Mouse (Mus musculus) heart, embryonic 11.5 days (tissue): ENCODE measurements around the gene Sntb2. TPM values are rescaled to one million over a fixed set of nuclear protein-coding genes. Genes with fewer than 3 reads are reported as not detected.
A peak's percentile ranks its signal among the peaks of the same experiment; 100 is the strongest.
"Not testable (repeated sequence)": the region's sequence is repeated elsewhere in the genome, so short reads cannot be mapped to it uniquely, and the experiment has no call there.

ENCODE experiments used
- ATAC-seq: fragments of 200-750 bp; cut with Nextera tagmentation; replicated peaks from 2 replicates; pipeline ENCODE4 v1.8.0; 2017; ENCODE audit warnings: moderate library complexity; ENCODE audit not compliant: insufficient number of reproducible peaks, low FRiP score, low TSS enrichment
- H3K27ac ChIP-seq: fragments of 300-500 bp; sonication (generic); 2 replicates; pipeline ENCODE4 v1.5.1; 2014; ENCODE audit warnings: mild to moderate bottlenecking, low read depth, low read length
- H3K27me3 ChIP-seq: fragments of 300-500 bp; sonication (generic); 2 replicates; pipeline ENCODE4 v1.6.1; 2014; ENCODE audit warnings: mild to moderate bottlenecking, low read length, mixed read lengths; ENCODE audit not compliant: control insufficient read depth, insufficient read depth
- H3K36me3 ChIP-seq: fragments of 300-500 bp; sonication (generic); 2 replicates; pipeline ENCODE4 v1.6.1; 2014; ENCODE audit warnings: mild to moderate bottlenecking, low read length, moderate library complexity, mixed read lengths; ENCODE audit not compliant: control insufficient read depth, insufficient read depth
- H3K4me1 ChIP-seq: fragments of 300-500 bp; sonication (generic); 2 replicates; pipeline ENCODE4 v1.6.1; 2014; ENCODE audit warnings: low read length; ENCODE audit not compliant: control insufficient read depth, insufficient read depth
- H3K4me2 ChIP-seq: fragments of 300-500 bp; sonication (generic); 2 replicates; pipeline ENCODE4 v1.6.1; 2014; ENCODE audit warnings: mild to moderate bottlenecking, moderate library complexity
- H3K4me3 ChIP-seq: fragments of 300-500 bp; sonication (generic); 2 replicates; pipeline ENCODE4 v1.5.1; 2014; ENCODE audit warnings: low read depth, low read length
- H3K9ac ChIP-seq: fragments of 300-500 bp; sonication (generic); 2 replicates; pipeline ENCODE4 v1.6.1; 2014; ENCODE audit warnings: mild to moderate bottlenecking, low read depth, low read length, moderate library complexity
- H3K9me3 ChIP-seq: fragments of 300-500 bp; sonication (generic); replicated peaks from 2 replicates; pipeline ENCODE4 v1.6.1; 2016; ENCODE audit warnings: low read length; ENCODE audit not compliant: control insufficient read depth
- WGBS: fragments of 180-500 bp; shearing (Covaris S2); extraction: QIAGEN DNeasy Blood & Tissue Kit; methylation state at CpG from one replicate; pipeline ENCODE4 v1.1.7; 2014; ENCODE audit not compliant: insufficient replicate concordance; 5-methylcytosine and 5-hydroxymethylcytosine counted together
- polyA plus RNA-seq: library from polyadenylated mRNA; unstranded; fragments of >200 nt; fragmentation: Nextera tagmentation; extraction: Ambion mirVana; gene quantifications from 2 replicates; pipeline ENCODE4 v1.2.1, GENCODE M21; 2014

Gene Sntb2
- polyA plus RNA-seq, 1 experiment from 2014 or later: 8.0 TPM

DNA sequence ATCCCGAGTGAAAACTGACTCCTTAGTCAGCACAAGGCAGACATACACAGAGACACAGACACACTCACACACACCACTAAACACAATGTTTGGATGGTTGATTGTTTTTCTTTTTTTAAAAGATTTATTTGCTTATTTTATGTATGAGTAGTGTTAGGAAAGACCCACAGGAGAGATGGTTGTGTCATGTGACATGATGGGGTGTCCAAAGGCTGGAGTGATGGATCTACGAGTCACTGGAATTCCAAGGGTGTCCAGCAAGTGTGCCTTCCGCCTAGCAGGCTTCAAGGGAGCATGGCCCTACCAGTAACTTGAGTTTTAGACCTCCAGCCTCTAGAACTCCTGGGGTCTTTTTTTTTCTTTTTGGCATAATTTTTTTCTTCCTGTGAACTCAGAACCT lies 93.8 kb downstream of the Sntb2 start:
- Histone ChIP-seq H3K4me1 (peaks cover 15% of the 10 kb centered on the region), H3K36me3 (no peaks in the 10 kb centered on the region)
- whole genome bisulfite sequencing: 81% methylated on average over 3 of the region's 3 CpGs

DNA sequence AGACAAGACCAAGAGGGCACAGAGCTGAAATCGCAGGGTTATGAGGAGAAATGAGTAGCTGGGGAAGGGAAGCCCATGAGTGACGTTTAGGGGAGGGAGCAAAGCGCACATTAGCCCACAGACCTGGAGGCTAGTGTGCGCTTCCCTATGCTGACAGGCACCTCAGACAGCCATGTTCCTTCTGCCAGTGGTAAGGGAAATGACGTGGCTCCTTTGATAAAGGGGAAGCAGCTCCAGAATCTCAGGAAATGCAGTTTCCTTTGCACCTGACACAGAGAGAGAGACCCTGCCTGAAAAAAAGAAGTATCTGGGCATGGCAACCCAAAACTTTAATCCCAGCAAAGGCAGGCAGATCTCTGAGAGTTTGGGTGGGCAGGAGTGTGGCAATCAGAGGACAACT lies 94.5 kb downstream of the Sntb2 start:
- Histone ChIP-seq H3K9me3 (no peaks in the 10 kb centered on the region), H3K27me3 (no peaks in the 10 kb centered on the region), H3K27ac (no peak overlapping the region), H3K4me2 (no peak overlapping the region), H3K36me3 (no peaks in the 10 kb centered on the region), H3K9ac (no peak overlapping the region), H3K4me3 (no peak overlapping the region), H3K4me1 (peaks cover 15% of the 10 kb centered on the region)
- 62% methylated on average over 5 of the region's 5 CpGs for WGBS
- ATAC-seq: no peak

More for the DNA sequence above, 93.8 kb downstream of the Sntb2 start:
- H3K27ac ChIP-seq: no peak overlapping the region
- no peak overlapping the region for H3K9ac ChIP-seq
- H3K9me3 ChIP-seq: no peaks in the 10 kb centered on the region
- no peaks in the 10 kb centered on the region for H3K27me3 ChIP-seq
- no peak overlapping the region for H3K4me2 ChIP-seq
- ATAC-seq: no peak
- H3K4me3 ChIP-seq: no peak overlapping the region

DNA sequence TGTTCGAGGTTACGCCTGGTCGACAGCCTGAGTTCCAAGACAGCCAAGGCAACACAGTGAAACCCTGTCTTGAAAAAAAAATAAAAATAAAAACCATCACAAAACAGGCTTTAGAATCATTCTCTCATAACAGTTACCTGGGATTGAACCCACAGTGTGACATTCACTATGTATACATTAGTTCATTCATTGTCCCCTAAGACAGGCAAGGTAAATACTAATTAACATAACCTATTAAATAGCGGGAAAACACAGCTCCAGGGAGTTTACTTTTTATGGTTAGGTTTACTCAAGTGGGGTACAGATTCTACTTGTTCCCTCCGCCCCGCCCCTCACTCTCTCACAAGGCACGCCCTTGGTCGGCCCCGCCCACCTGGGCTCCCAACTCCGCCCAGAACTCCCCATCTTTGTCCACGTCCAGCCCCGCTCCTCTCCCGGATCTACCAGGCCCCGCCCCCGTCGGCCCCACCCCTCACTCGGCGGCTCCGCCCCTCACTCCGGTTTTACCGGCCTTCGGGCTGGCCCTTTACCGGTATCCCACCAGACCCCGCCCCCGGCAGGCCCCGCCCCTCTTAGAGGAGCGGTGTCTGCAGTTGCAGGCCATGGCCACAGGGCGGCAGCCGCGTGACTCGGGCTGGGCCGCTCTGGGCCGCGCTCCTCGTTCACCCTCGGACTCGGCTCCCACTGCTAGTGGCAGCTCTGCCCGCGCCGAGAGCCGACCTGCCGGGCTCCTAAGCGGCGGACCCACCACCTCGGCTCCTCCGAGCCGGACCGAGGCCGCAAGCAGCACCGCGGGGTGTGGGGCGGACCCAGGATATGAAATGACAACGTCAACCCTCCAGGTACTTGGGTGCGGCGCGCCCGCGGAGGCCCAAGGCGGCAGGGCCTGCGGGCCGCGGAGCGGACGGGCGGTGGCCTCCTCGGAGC lies 95.4 kb downstream of the Sntb2 start, which contains the start of gene Vps4a:
TSS of gene Vps4a (plus strand) at position 573 of the 927 bp plus-strand sequence.
- peak; percentile 90 for ATAC-seq
- Histone ChIP-seq H3K9me3 (no peaks in the 10 kb centered on the region), H3K4me1 (peaks cover 15% of the 10 kb centered on the region), H3K36me3 (no peaks in the 10 kb centered on the region), H3K4me3 (peak within 1 kb of the TSS; percentile 98), H3K27me3 (no peaks in the 10 kb centered on the region), H3K27ac (peak within 1 kb of the TSS; percentile 80), H3K4me2 (peak within 1 kb of the TSS; percentile 85), H3K9ac (peak within 1 kb of the TSS; percentile 98)
- whole genome bisulfite sequencing: 5% methylated on average over 60 of the region's 66 CpGs

DNA sequence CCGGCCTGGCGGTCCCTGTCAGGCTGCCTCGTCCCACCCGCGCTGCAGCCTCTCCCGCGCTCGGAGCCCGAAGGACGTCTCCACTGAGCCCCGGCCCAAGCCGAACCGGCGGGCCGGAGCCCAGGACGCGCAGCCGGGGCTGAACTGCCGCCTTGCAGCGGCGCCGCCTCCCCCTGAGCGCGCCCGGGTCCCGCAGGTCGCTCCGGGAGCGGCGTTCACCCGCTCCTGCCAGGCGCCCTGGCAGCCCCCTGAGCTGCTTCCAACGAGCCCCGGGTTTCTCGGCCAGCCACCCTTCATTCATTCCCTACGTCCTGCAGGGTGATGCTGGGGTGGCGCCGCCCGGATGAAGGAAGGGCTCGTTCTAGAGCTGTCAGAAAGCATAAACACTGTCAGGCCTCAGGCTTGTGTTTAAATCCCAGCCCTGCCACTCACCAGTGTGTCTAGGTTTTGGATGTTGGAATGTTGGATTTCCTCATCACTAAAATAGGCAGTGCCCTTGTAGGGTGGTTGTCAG lies 96.1 kb downstream of the Sntb2 start:
- Histone ChIP-seq H3K36me3 (peaks cover 2% of the 10 kb centered on the region; the same call in 1 of the 2 replicates), H3K27ac (peak overlapping the region; percentile 80), H3K4me2 (peak overlapping the region; percentile 85), H3K9ac (peak overlapping the region; percentile 98), H3K4me3 (peak overlapping the region; percentile 98), H3K4me1 (peaks cover 15% of the 10 kb centered on the region), H3K27me3 (no peaks in the 10 kb centered on the region), H3K9me3 (no peaks in the 10 kb centered on the region)
- WGBS: under 1% methylated on average over 40 of the region's 40 CpGs
- peak; percentile 58; the same call in 1 of the 2 replicates for ATAC-seq

DNA sequence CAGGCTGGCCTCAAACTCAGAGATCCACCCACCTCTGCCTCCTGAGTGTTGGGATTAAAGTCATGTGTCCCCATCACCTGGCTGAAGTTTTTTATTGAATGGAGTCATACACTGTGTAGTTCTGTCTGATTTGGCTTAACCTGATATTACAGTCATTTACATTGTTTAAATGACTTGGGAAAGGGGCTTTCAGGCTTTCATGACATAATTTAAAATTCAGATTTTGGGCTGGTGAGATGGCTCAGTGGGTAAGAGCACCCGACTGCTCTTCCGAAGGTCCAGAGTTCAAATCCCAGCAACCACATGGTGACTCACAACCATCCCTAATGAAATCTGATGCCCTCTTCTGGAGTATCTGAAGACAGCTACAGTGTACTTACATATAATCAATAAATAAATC lies 98.1 kb downstream of the Sntb2 start:
- 92% methylated on average over 2 of the region's 2 CpGs for WGBS
- not testable (repeated sequence) for H3K4me2 ChIP-seq, ATAC-seq, H3K9ac ChIP-seq, H3K9me3 ChIP-seq, H3K27ac ChIP-seq, H3K4me3 ChIP-seq, H3K27me3 ChIP-seq, H3K36me3 ChIP-seq
- peaks cover 15% of the 10 kb centered on the region for H3K4me1 ChIP-seq

DNA sequence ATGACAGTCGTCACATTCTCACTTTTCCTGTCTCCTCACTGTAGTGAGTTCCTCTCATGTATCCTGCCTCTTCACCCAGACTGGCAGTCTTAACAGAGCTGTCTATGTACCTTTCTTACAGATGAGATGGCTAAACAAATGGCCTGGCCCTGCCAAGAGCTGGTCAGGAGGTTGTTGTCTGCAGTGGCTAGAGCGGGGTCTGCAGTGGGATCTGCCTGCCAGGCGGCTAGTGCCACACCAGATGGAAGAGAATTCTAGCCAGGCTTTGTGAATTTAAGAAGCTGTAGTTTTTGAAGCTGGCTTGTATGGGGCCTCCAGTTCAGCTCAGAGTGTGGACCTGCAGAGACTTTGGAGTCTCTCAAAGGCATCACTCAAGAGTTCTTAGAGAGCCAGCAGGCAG lies 100.1 kb downstream of the Sntb2 start:
- Histone ChIP-seq H3K4me1 (peaks cover 15% of the 10 kb centered on the region), H3K27ac (no peak overlapping the region), H3K27me3 (no peaks in the 10 kb centered on the region), H3K4me2 (no peak overlapping the region), H3K9me3 (no peaks in the 10 kb centered on the region), H3K36me3 (peaks cover 4% of the 10 kb centered on the region), H3K9ac (no peak overlapping the region), H3K4me3 (no peak overlapping the region)
- 89% methylated on average over 3 of the region's 3 CpGs for WGBS
- ATAC-seq: no peak

DNA sequence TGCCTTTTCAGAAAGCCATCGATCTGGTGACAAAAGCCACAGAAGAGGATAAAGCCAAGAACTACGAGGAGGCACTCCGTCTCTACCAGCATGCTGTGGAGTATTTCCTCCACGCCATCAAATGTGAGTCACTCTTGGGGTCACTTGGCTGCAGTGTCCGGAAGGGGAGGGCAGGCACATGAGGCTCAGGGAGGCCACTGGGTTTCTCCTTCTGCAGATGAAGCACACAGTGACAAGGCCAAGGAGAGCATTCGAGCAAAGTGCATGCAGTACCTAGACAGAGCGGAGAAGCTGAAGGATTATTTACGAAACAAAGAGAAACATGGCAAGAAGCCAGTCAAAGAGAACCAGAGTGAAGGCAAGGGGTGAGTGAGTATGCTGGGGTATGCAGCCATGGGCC lies 101.1 kb downstream of the Sntb2 start:
- H3K9me3 ChIP-seq: no peaks in the 10 kb centered on the region
- peaks cover 6% of the 10 kb centered on the region for H3K36me3 ChIP-seq
- no peak overlapping the region for H3K27ac ChIP-seq
- H3K9ac ChIP-seq: no peak overlapping the region
- WGBS: 85% methylated on average over 8 of the region's 8 CpGs
- H3K4me1 ChIP-seq: peaks cover 15% of the 10 kb centered on the region
- no peaks in the 10 kb centered on the region for H3K27me3 ChIP-seq
- no peak for ATAC-seq
- H3K4me2 ChIP-seq: no peak overlapping the region
- H3K4me3 ChIP-seq: no peak overlapping the region

DNA sequence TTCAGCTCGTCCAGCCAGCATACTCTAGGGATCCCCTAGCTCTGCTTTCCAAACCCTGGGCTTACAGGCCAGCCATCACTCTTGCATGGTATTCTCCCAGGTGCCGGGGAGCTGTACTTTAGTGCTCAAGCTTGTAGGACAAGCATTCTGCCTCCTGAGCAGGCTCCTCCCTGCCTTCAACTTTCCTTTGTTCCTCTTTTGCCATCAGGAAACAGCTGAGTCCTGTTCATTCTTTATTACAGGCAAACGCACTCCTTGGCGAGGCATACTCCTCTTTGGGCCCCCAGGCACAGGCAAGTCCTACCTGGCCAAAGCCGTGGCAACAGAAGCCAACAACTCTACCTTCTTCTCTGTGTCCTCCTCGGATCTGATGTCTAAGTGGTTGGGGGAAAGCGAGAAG lies 105.1 kb downstream of the Sntb2 start:
- Histone ChIP-seq H3K27me3 (no peaks in the 10 kb centered on the region), H3K4me1 (no peaks in the 10 kb centered on the region), H3K4me3 (no peak overlapping the region), H3K4me2 (no peak overlapping the region), H3K27ac (no peak overlapping the region), H3K9me3 (no peaks in the 10 kb centered on the region), H3K9ac (no peak overlapping the region), H3K36me3 (peaks cover 29% of the 10 kb centered on the region)
- no peak for ATAC-seq
- 82% methylated on average over 7 of the region's 7 CpGs for WGBS
